Mouse (Mus musculus): Measurements from ENCODE around the gene Rab3gap2.
"Not testable (repeated sequence)": the region's sequence is repeated elsewhere in the genome, so short reads cannot be mapped to it uniquely, and the experiment has no call there.

GRCm38 (mm10) chr1:185327754-185328345 lies 123.9 kb downstream of the Rab3gap2 start:
- TF ChIP-seq CTCF (IDR thresholded peaks at IDR 0.05; ENCODE audit: borderline replicate concordance, extremely low read depth, insufficient read depth, insufficient read length); POLR2A (IDR thresholded peaks at IDR 0.05; ENCODE audit: borderline replicate concordance, extremely low read depth, insufficient read depth, insufficient read length, poor library complexity, severe bottlenecking): not testable (repeated sequence)

Data from brain, embryonic 14.5 days (tissue).